Mouse (Mus musculus) heart, adult 11 months (tissue): ENCODE data around the gene Atp6v0e.

ENCODE experiments used
- DNase-seq: peaks from one replicate; pipeline ENCODE4 v3.0.0; 2022

The Atp6v0e gene

GRCm38 (mm10) chr17:26721802-26722201, 58.8 kb downstream of the Atp6v0e start:
- DNase-seq = no peak

GRCm38 (mm10) chr17:26724790-26725189, 61.8 kb downstream of the Atp6v0e start:
- peak; percentile 18 for DNase-seq

GRCm38 (mm10) chr17:26726674-26727073, 63.6 kb downstream of the Atp6v0e start:
- DNase-seq = peak; percentile 21

DNA sequence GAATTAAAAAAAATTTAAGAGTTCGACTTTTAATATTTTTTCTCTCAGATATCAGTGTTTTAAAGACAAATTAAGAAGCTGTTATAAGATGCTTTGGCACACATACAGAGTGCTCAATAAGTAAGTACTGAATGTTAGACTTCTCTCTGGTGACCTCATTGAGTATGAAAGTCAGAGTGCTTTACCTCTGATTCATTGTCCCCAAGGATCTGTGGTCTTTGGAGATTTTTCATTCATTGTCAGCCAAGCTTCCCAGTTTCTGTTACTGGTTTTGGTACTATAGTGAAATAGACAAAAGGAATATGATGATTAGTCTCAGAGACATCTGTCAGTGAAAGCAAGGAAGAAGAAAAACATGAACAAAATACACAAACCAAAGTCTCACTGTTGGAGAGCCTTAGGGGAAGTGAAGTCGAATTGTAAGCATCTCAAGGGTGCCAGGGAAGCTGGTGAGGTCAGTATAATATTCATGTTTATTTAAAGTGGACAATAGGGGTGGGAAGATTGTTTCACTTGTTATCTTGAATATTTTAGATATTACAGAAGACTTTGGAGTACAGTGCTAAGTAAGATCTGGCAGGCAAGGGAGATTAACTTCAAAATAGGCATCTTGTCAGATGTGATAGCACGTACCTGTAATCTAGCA, 64.2 kb downstream of the Atp6v0e start:
- DNase-seq = peak; percentile 66

GRCm38 (mm10) chr17:26742581-26742980, 79.5 kb downstream of the Atp6v0e start:
- peak; percentile 87 for DNase-seq

- DNase-seq = no peak
Measured at GRCm38 (mm10) chr17:26743294-26743693, 80.3 kb downstream of the Atp6v0e start.
